ENCODE assay signal across 8 mouse cellular contexts in the genomic region with DNA sequence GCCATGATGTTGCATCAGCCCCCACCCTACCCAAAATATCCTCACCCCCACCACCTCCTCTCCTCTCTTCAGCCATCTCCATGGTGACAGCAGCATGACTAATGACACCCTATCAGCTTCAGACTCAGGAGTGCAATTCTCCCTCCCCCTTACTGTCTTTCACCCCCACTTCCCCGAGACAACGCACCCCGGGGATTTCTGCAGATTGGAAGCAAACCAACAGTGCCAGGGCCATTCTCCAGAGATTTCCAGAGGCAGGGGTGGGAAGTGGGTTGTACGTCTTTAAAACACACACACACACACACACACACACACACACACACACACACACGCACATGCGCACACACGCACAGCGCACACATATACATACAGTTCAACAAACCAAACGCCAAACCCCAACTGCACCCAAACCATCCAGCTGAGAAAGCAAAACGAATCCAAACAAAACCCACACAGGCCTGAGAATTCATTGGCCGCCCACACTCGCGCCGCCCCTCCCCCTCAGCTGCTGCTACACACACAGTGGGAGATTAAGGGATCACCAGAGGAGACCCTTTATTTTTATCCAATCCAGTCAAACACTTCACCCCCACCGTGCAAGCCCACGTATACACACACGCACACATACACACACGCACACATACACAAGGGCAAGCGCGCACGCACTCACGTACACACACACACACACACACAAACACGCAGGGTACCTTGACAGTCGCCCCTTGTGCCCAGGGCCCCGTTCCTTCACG. TPM values are rescaled to one million over a fixed set of nuclear protein-coding genes. Genes with fewer than 3 reads are reported as not detected.
DNase-seq lines count a peak whose midpoint lies in the region; ATAC-seq and TF ChIP-seq lines count a peak whose summit lies in the region.

No protein-coding gene starts in this region.

- peaks cover 55% of the 10 kb centered on the region for H3K79me2 ChIP-seq in myocyte (ENCODE audit: control insufficient read depth, insufficient read depth)

- 4% methylated on average over 24 of the region's 26 CpGs for WGBS in embryonic facial prominence, embryonic 11.5 days
- 5% methylated on average over 26 of the region's 26 CpGs for WGBS in limb, embryonic 11.5 days

- H3K4me3 ChIP-seq in embryonic facial prominence, embryonic 11.5 days (ENCODE audit: low read depth, low read length), result peak overlapping the region; percentile 64
- peak overlapping the region; percentile 78 for H3K4me3 ChIP-seq in limb, embryonic 11.5 days (ENCODE audit: low read depth, low read length)
- peak overlapping the region; percentile 85 for H3K4me3 ChIP-seq in myocyte

- peak; percentile 55 for DNase-seq in urinary bladder, postnatal 25 days (ENCODE audit: low spot score)
- no peak for DNase-seq in urinary bladder, postnatal 10 days (ENCODE audit: low spot score)
- peak; percentile 81 for DNase-seq in embryonic facial prominence, embryonic 11.5 days (ENCODE audit: low spot score)
- DNase-seq in kidney, adult 8-10 months, result peak; percentile 55 to 62
- DNase-seq in limb, embryonic 11.5 days (ENCODE audit: low spot score), result peak; percentile 78
- DNase-seq in thymus, postnatal 14 days, result peak; percentile 68

- H3K27me3 ChIP-seq in embryonic facial prominence, embryonic 11.5 days (ENCODE audit: control insufficient read depth, insufficient read depth, low read length), result no peaks in the 10 kb centered on the region
- H3K27me3 ChIP-seq in limb, embryonic 11.5 days (ENCODE audit: control insufficient read depth, insufficient read depth, low read length), result no peaks in the 10 kb centered on the region
- H3K27me3 ChIP-seq in myocyte (ENCODE audit: control insufficient read depth, insufficient read depth, insufficient read length), result no peaks in the 10 kb centered on the region

- peaks cover 14% of the 10 kb centered on the region for H3K4me1 ChIP-seq in embryonic facial prominence, embryonic 11.5 days (ENCODE audit: control insufficient read depth, insufficient read depth, low read length)
- H3K4me1 ChIP-seq in limb, embryonic 11.5 days (ENCODE audit: control insufficient read depth, insufficient read depth, low read length), result peaks cover 28% of the 10 kb centered on the region

- peak overlapping the region; percentile 78 for H3ac ChIP-seq in myocyte (ENCODE audit: control insufficient read depth, insufficient read length)

- peak; percentile 53 for TF ChIP-seq POLR2A in myocyte (IDR thresholded peaks at IDR 0.05; ENCODE audit: insufficient read length, low read depth)

- ATAC-seq in embryonic facial prominence, embryonic 11.5 days (replicated peaks; ENCODE audit: insufficient number of reproducible peaks, low FRiP score, low TSS enrichment, low read depth), result peak; percentile 53
- 0 out of 2 replicates have a peak, but pooled peaks have one; percentile 12 for ATAC-seq in granulocyte monocyte progenitor cell, adult 5-6 weeks (replicated peaks; ENCODE audit: poor library complexity, severe bottlenecking)
- ATAC-seq in limb, embryonic 11.5 days (ENCODE audit: insufficient number of reproducible peaks, low FRiP score, low TSS enrichment, low read depth), result peak; percentile 44

- H3K9ac ChIP-seq in embryonic facial prominence, embryonic 11.5 days (replicated peaks; ENCODE audit: low read length), result peak overlapping the region; percentile 74
- H3K9ac ChIP-seq in limb, embryonic 11.5 days (ENCODE audit: low read length), result peak overlapping the region; percentile 73

- H3K27ac ChIP-seq in embryonic facial prominence, embryonic 11.5 days (replicated peaks; ENCODE audit: low read depth, low read length), result peak overlapping the region; percentile 87
- H3K27ac ChIP-seq in limb, embryonic 11.5 days (replicated peaks; ENCODE audit: low read depth, low read length), result peak overlapping the region; percentile 83

- no peaks in the 10 kb centered on the region for H3K9me3 ChIP-seq in embryonic facial prominence, embryonic 11.5 days (replicated peaks; ENCODE audit: control insufficient read depth, low read length)
- H3K9me3 ChIP-seq in limb, embryonic 11.5 days (ENCODE audit: control insufficient read depth, low read length), result no peaks in the 10 kb centered on the region

- H3K4me2 ChIP-seq in embryonic facial prominence, embryonic 11.5 days (ENCODE audit: low read depth, low read length), result peak overlapping the region; percentile 80
- H3K4me2 ChIP-seq in limb, embryonic 11.5 days (ENCODE audit: low read depth, severe bottlenecking), result peak overlapping the region; percentile 87
- H3K4me2 ChIP-seq in myocyte (ENCODE audit: low read depth), result peak overlapping the region; percentile 86

- peaks cover 3% of the 10 kb centered on the region; the same call in 1 of the 2 replicates for H3K36me3 ChIP-seq in embryonic facial prominence, embryonic 11.5 days (replicated peaks; ENCODE audit: control insufficient read depth, insufficient read depth, low read depth, low read length)
- no peaks in the 10 kb centered on the region; the same call in 1 of the 2 replicates for H3K36me3 ChIP-seq in limb, embryonic 11.5 days (ENCODE audit: control insufficient read depth, insufficient read depth, low read length)
- H3K36me3 ChIP-seq in myocyte (ENCODE audit: control insufficient read depth, insufficient read depth), result no peaks in the 10 kb centered on the region

TF ChIP-seq in myocyte, 11 proteins besides CTCF, POLR2A, EP300 and RAD21:
- TF ChIP-seq MAX (IDR thresholded peaks at IDR 0.05; ENCODE audit: low read depth) (no peak), MYOD1 (IDR thresholded peaks at IDR 0.05; ENCODE audit: control insufficient read depth in 1 of 3, insufficient read length in 2 of 3, low read depth in 2 of 3) (peak in 1 of 3 experiments; percentile 57), USF1 (IDR thresholded peaks at IDR 0.05; ENCODE audit: low read depth) (peak; percentile 63), E2F4 (IDR thresholded peaks at IDR 0.05; ENCODE audit: insufficient read depth) (no peak), REST (IDR thresholded peaks at IDR 0.05; ENCODE audit: insufficient read depth, insufficient read length) (no peak), TCF12 (IDR thresholded peaks at IDR 0.05; ENCODE audit: insufficient read depth, poor library complexity, severe bottlenecking) (no peak), POLR2AphosphoS2 (IDR thresholded peaks at IDR 0.05; ENCODE audit: insufficient read length, low read depth) (no peak), CEBPB (IDR thresholded peaks at IDR 0.05; ENCODE audit: insufficient read depth, poor library complexity, severe bottlenecking) (peak; percentile 83; the same call in 1 of the 2 replicates), MYOG (IDR thresholded peaks at IDR 0.05; ENCODE audit: control insufficient read depth in 1 of 3, insufficient read depth in 1 of 3, insufficient read length in 2 of 3, low read depth in 2 of 3) (peak in 2 of 3 experiments; percentile 7 to 60)

RNA-seq across cellular contexts. Expression of a gene that starts 18.2 kb away (rescaled TPM):
- 24.3 and 27.9 TPM in 2 replicates for polyA plus RNA-seq in embryonic facial prominence, embryonic 11.5 days (2014; fragmentation: Nextera tagmentation; extraction: Ambion mirVana)
- 35.6 and 46.9 TPM in 2 replicates for total RNA-seq in granulocyte monocyte progenitor cell, adult 5-6 weeks (2014; fragmentation: Nextera tagmentation)
- 13.4 and 17.5 TPM in 2 replicates for total RNA-seq in granulocyte monocyte progenitor cell, adult 5-6 weeks (2017)
- polyA plus RNA-seq in limb, embryonic 11.5 days (2014; fragmentation: Nextera tagmentation; extraction: Ambion mirVana), result 32.5 and 35.8 TPM in 2 replicates
- 11.4 TPM for polyA plus RNA-seq in myocyte (2012; fragmentation: generic; extraction: Trizol)
